Mouse (Mus musculus) CH12.LX (cell line): ENCODE data around the gene Mapkapk5.

Experiments used
- CHD2 ChIP-seq: IDR thresholded peaks from 2 replicates; pipeline ENCODE4 v1.6.1; 2011; ENCODE audit warnings: low read length, improper control_type of control experiment
- CTCF ChIP-seq, 2 experiments: IDR thresholded peaks in 1 of 2; conservative IDR thresholded peaks in 1 of 2; 2 replicates each; pipeline ENCODE4 v1.5.1; 2011 to 2012; ENCODE audit warnings: low read depth in 2 of 2, low read length in 2 of 2, improper control_type of control experiment in 1 of 2, inconsistent platforms in 1 of 2, mild to moderate bottlenecking in 1 of 2, moderate library complexity in 1 of 2
- EP300 ChIP-seq: IDR thresholded peaks from 2 replicates; pipeline ENCODE4 v1.6.1; 2011; ENCODE audit warnings: low read length, improper control_type of control experiment
- ETS1 ChIP-seq: conservative IDR thresholded peaks from 2 replicates; pipeline ENCODE4 v1.6.1; 2012; ENCODE audit warnings: low read depth, mild to moderate bottlenecking, inconsistent platforms, low read length, improper control_type of control experiment, moderate library complexity
- GABPA ChIP-seq: IDR thresholded peaks from 2 replicates; pipeline ENCODE4 v1.6.1; 2012; ENCODE audit warnings: low read depth, low read length, improper control_type of control experiment, inconsistent platforms; ENCODE audit not compliant: insufficient replicate concordance
- HCFC1 ChIP-seq: IDR thresholded peaks from 2 replicates; pipeline ENCODE4 v1.6.1; 2012; ENCODE audit warnings: low read depth, mild to moderate bottlenecking, inconsistent platforms, low read length, improper control_type of control experiment
- MAX ChIP-seq: IDR thresholded peaks from 2 replicates; pipeline ENCODE4 v1.6.1; 2011; ENCODE audit warnings: low read length, improper control_type of control experiment
- MAZ ChIP-seq: IDR thresholded peaks from 2 replicates; pipeline ENCODE4 v1.6.1; 2012; ENCODE audit warnings: low read depth, mild to moderate bottlenecking, inconsistent platforms, low read length, improper control_type of control experiment, moderate library complexity
- MXI1 ChIP-seq: IDR thresholded peaks from 2 replicates; pipeline ENCODE4 v1.6.1; 2011; ENCODE audit warnings: mild to moderate bottlenecking, low read depth, low read length, improper control_type of control experiment
- POLR2A ChIP-seq: IDR thresholded peaks from 2 replicates; pipeline ENCODE4 v1.6.1; 2011; ENCODE audit warnings: low read depth, mild to moderate bottlenecking, improper control_type of control experiment, low read length
- TBP ChIP-seq: conservative IDR thresholded peaks from 2 replicates; pipeline ENCODE4 v1.6.1; 2011; ENCODE audit warnings: low read depth, low read length, improper control_type of control experiment
- USF2 ChIP-seq: conservative IDR thresholded peaks from 2 replicates; pipeline ENCODE4 v1.6.1; 2011; ENCODE audit warnings: low read depth, low read length, improper control_type of control experiment
- ZKSCAN1 ChIP-seq: IDR thresholded peaks from 2 replicates; pipeline ENCODE4 v1.6.1; 2012; ENCODE audit warnings: low read depth, inconsistent platforms, low read length, improper control_type of control experiment, borderline replicate concordance

DNA sequence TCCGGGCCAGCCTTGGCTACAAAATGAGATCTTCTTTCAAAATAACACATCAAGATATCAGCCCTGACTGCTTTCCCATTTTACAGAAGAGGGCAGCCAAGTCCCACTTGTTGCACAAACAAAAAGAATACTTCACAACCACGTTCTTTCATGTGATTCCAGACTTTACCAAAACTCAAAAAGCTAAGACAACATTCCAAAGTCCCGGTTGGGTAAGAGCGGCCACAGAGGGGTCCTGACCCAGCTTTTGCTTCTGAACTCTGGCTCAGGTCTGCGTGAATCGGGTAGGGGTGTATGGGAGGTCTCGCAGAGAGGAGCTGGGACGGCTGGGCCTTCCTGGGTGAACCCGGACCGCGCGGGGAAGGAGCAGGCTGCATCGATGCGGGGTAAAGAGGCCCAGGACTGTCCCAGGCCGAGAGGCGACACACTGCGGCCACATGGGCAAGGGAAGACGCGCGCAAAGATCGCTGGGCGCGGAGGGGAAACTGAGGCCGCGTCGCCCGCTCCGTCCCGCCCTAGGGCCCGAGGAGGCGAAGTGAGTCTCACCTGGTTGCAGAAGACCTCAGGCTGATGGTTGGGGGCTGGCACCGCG is 47.2 kb upstream of the Mapkapk5 start:
- TF ChIP-seq TBP (no peak), CTCF (conservative IDR thresholded peaks at IDR 0.05 in 1 of 2, IDR thresholded peaks at IDR 0.05 in 1 of 2; ENCODE audit: low read depth in 2 of 2, low read length in 2 of 2) (no peak), POLR2A (no peak), CHD2 (no peak), MAZ (no peak), ETS1 (no peak), ZKSCAN1 (no peak), MAX (no peak), EP300 (no peak), USF2 (no peak), MXI1 (no peak), GABPA (no peak), HCFC1 (no peak)
